Mouse (Mus musculus) kidney, embryonic 16.5 days (tissue): ENCODE data around the gene Chd2. TPM values are rescaled to one million over a fixed set of nuclear protein-coding genes. Genes with fewer than 3 reads are reported as not detected.

ENCODE experiments used
- ATAC-seq: fragments of 200-750 bp; cut with Nextera tagmentation; 2 replicates; pipeline ENCODE4 v1.8.0; 2017; ENCODE audit warnings: moderate TSS enrichment; ENCODE audit not compliant: low FRiP score, low TSS enrichment
- H3K27ac ChIP-seq: fragments of 300-500 bp; sonication (generic); 2 replicates; pipeline ENCODE4 v1.5.1; 2014; ENCODE audit warnings: low read length
- H3K27me3 ChIP-seq: fragments of 300-500 bp; sonication (generic); 2 replicates; pipeline ENCODE4 v1.6.1; 2014; ENCODE audit warnings: low read length, control low read depth, mixed read lengths; ENCODE audit not compliant: insufficient read depth
- H3K36me3 ChIP-seq: fragments of 300-500 bp; sonication (generic); 2 replicates; pipeline ENCODE4 v1.6.1; 2014; ENCODE audit warnings: low read length, control low read depth, mixed read lengths; ENCODE audit not compliant: insufficient read depth
- H3K4me1 ChIP-seq: fragments of 300-500 bp; sonication (generic); 2 replicates; pipeline ENCODE4 v1.6.1; 2014; ENCODE audit warnings: low read length, control low read depth, mixed read lengths; ENCODE audit not compliant: insufficient read depth
- H3K4me2 ChIP-seq: fragments of 300-500 bp; sonication (generic); replicated peaks from 2 replicates; pipeline ENCODE4 v1.6.1; 2014; ENCODE audit warnings: low read depth, low read length
- H3K4me3 ChIP-seq: fragments of 300-500 bp; sonication (generic); 2 replicates; pipeline ENCODE4 v1.5.1; 2014; ENCODE audit warnings: mild to moderate bottlenecking, low read length
- H3K9ac ChIP-seq: fragments of 300-500 bp; sonication (generic); replicated peaks from 2 replicates; pipeline ENCODE4 v1.6.1; 2014; ENCODE audit warnings: low read length
- H3K9me3 ChIP-seq: fragments of 300-500 bp; sonication (generic); 2 replicates; pipeline ENCODE4 v1.6.1; 2016; ENCODE audit warnings: low read length, control low read depth
- WGBS: fragments of 180-500 bp; shearing (Covaris S2); extraction: QIAGEN DNeasy Blood & Tissue Kit; methylation state at CpG from one replicate; pipeline ENCODE4 v1.1.7; 2014; 5-methylcytosine and 5-hydroxymethylcytosine counted together
- polyA plus RNA-seq: library from polyadenylated mRNA; unstranded; fragments of >200 nt; fragmentation: Nextera tagmentation; extraction: Ambion mirVana; gene quantifications from 2 replicates; pipeline ENCODE4 v1.2.1, GENCODE M21; 2015

Chd2 gene
- polyA plus RNA-seq, 1 experiment from 2014 or later: 45.3 TPM

DNA sequence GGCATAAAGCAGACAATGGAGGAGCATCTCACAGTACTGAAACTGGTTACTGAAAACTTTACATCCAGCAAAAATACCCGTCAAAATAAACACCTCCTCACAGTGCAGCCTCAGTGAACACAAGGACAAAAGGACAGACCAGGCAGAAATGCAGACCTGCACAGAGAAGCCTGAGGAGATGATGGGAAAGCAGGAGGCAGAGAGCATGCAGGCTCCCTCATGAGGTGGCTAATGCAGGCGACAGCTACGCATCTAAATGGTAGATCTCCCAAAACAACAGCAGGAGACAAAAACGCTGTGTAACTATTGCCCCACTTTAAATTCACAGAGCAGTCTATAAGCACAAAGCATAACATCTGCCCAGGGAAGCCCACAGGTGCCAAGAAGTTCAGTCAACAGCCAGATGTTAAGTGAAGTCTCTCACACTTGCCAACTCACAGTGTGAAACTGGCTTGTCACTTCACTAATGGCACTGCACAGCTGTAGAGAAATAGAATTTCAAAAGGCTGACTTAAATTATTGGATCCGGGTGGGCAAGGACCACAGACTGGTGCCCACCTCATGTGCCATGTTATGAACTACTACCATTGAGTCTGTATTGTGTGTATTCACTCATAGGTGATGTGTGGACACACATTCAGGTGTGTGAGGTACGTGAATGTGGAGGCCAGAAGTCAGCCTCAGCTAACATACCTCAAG, 107.8 kb downstream of the Chd2 start:
- H3K27me3 ChIP-seq: no peaks in the 10 kb centered on the region

DNA sequence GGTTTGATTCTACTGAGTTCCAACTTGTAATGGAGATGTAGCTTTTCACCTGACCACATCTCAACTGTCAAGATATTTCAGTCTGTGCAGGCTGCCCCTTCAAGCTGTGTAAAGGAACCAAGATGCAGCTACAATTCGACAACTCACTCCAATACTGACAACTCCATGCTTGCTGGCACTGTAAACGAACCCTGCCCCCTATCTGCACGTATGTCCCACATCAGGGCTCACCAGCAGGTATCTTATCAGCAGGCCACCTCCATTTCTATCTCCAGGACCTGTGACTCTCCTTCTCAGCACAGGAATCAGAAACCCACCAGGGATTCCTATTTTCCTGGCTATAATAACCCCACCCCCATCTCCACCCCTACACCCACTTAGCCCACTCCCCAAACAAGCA, 113.1 kb downstream of the Chd2 start:
- Histone ChIP-seq H3K4me1 (no peaks in the 10 kb centered on the region), H3K27ac (no peak overlapping the region), H3K4me2 (no peak overlapping the region), H3K4me3 (no peak overlapping the region), H3K9ac (no peak overlapping the region), H3K9me3 (no peaks in the 10 kb centered on the region), H3K36me3 (peaks cover 43% of the 10 kb centered on the region), H3K27me3 (no peaks in the 10 kb centered on the region)
- WGBS: 93% methylated on average over 3 of the region's 3 CpGs
- no peak for ATAC-seq

More for the DNA sequence above, 107.8 kb downstream of the Chd2 start:
- Histone ChIP-seq H3K4me1 (no peaks in the 10 kb centered on the region), H3K27ac (no peak overlapping the region), H3K9me3 (no peaks in the 10 kb centered on the region), H3K4me3 (no peak overlapping the region), H3K4me2 (no peak overlapping the region), H3K9ac (no peak overlapping the region), H3K36me3 (peaks cover 58% of the 10 kb centered on the region)
- WGBS: 65% methylated on average over 6 of the region's 6 CpGs
- no peak for ATAC-seq

DNA sequence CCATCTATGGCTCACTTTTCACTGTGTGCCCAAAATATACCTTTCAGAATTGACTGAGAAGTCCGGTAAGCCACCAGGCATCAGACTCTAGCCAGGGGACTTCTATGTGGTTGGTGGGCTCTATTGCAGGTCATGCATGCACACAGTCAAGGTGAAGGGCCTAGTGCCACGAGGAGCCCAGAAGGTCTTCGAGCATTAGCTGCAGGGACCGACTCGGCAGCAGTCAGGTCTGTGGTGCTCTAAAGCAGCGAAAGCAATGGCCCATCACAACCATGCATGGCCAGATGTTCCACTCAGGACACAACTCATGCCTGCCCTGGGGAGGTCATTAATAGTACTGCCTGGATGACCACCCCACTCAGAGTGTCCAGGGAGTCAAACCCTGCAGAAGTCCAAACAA, 113.8 kb downstream of the Chd2 start:
- H3K27ac ChIP-seq: no peak overlapping the region
- no peak overlapping the region for H3K4me3 ChIP-seq
- H3K27me3 ChIP-seq: no peaks in the 10 kb centered on the region
- H3K9ac ChIP-seq: no peak overlapping the region
- no peak overlapping the region for H3K4me2 ChIP-seq
- 93% methylated on average over 6 of the region's 6 CpGs for WGBS
- ATAC-seq: no peak
- peaks cover 38% of the 10 kb centered on the region for H3K36me3 ChIP-seq
- H3K4me1 ChIP-seq: no peaks in the 10 kb centered on the region
- no peaks in the 10 kb centered on the region for H3K9me3 ChIP-seq

DNA sequence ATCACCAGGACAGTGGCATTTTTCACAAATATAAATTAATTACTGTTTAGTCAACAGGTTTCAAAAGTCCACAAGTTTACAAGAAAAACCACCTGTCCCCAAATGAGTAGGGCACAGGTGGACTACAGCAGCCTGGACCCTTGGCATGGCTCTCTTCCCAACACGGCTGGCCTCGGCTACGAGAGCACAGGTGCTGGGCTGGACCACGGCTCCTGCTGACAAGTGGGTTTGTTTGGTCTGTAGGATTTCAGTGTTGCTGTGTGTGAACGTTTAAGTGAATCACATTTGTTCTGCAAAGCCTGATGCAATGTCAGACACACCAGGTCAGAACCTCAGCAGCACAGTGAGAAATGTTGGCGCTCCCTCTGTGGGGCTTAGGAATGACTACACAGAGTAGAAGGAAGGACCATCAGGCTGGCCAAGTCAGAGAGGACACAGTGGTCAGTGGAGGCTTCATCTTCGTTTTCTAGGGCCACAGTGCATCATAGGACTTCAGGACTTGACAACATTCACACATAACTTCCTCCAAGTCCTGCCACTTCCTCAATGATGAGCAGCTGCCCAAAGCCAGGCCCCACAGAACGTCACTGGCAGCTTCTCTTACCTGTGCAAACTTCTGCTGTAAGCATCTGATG, 114.8 kb downstream of the Chd2 start:
- Histone ChIP-seq H3K27me3 (no peaks in the 10 kb centered on the region), H3K4me3 (no peak overlapping the region), H3K9me3 (no peaks in the 10 kb centered on the region), H3K27ac (no peak overlapping the region), H3K9ac (no peak overlapping the region), H3K36me3 (peaks cover 35% of the 10 kb centered on the region), H3K4me2 (no peak overlapping the region), H3K4me1 (peaks cover 3% of the 10 kb centered on the region)
- no peak for ATAC-seq
- WGBS: 83% methylated on average over 8 of the region's 8 CpGs

DNA sequence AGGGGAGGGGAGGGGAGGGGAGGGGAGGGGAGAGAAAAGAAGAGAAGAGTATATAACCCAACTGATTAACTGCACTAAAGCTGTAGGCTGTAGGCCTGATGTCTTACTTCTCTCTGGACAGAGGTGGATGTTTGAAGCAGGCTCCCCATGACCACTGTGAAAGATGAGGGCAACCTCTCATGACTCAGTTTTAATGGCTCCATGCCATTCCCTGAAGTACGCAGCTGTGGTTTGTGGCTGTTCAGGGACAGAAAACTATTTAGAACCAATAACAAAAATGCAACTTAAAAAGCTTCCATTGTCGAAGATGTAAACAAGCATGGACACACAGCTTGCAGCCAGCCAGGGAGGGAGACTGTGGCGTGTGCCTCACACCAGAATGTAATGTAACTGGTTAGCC, 115.4 kb downstream of the Chd2 start:
- 84% methylated on average over 3 of the region's 3 CpGs for WGBS
- Histone ChIP-seq H3K4me2 (no peak overlapping the region), H3K27me3 (no peaks in the 10 kb centered on the region), H3K27ac (no peak overlapping the region), H3K4me3 (no peak overlapping the region), H3K9me3 (no peaks in the 10 kb centered on the region), H3K36me3 (peaks cover 35% of the 10 kb centered on the region), H3K4me1 (peaks cover 10% of the 10 kb centered on the region), H3K9ac (no peak overlapping the region)
- ATAC-seq: no peak

DNA sequence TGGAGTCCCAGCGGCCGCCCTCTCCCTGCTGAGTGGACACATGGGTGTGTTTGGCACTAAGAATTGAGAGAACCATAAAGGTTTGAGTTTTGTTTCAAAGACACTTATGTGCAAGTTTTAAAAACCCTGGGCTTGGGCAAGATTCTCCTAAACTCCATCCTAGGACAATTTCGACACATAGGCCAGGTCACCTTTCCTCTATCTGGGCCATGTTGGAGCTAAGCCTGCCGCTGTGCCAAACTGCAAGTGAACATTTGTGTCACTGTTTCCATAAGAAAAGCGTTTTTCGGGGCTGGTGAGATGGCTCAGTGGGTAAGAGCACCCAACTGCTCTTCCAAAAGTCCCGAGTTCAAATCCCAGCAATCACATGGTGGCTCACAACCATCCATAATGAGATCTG, 116.2 kb downstream of the Chd2 start:
- 96% methylated on average over 7 of the region's 7 CpGs for WGBS

DNA sequence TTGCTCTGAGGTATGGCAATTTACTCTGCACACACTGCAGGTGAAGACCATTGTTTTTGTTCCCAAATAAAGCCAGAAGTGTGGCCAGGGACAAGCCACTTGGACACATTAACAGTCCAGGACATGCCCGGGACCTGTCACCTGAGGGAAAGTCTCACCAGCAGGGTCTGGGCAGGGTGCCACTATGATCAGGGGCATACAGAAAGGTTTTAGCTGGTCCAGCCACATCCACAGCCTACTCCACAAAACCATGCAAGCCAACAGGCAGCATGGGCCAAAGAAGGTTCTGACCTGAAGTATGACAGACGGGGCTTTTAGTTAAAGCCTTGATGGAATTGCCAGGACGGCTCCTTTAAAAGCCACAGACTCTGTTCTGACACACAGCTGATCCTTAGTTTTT, 116.9 kb downstream of the Chd2 start:
- Histone ChIP-seq H3K36me3 (peaks cover 29% of the 10 kb centered on the region), H3K4me1 (peaks cover 14% of the 10 kb centered on the region), H3K27ac (no peak overlapping the region), H3K9ac (no peak overlapping the region), H3K9me3 (no peaks in the 10 kb centered on the region), H3K4me2 (no peak overlapping the region), H3K27me3 (no peaks in the 10 kb centered on the region), H3K4me3 (no peak overlapping the region)
- no peak for ATAC-seq
- 54% methylated on average over 3 of the region's 3 CpGs for WGBS

More for the DNA sequence above, 116.2 kb downstream of the Chd2 start:
- ATAC-seq: no peak
- no peaks in the 10 kb centered on the region for H3K27me3 ChIP-seq
- no peaks in the 10 kb centered on the region for H3K9me3 ChIP-seq
- H3K27ac ChIP-seq: no peak overlapping the region
- H3K4me2 ChIP-seq: no peak overlapping the region
- H3K36me3 ChIP-seq: peaks cover 34% of the 10 kb centered on the region
- H3K4me3 ChIP-seq: no peak overlapping the region
- H3K9ac ChIP-seq: no peak overlapping the region
- peaks cover 13% of the 10 kb centered on the region for H3K4me1 ChIP-seq

DNA sequence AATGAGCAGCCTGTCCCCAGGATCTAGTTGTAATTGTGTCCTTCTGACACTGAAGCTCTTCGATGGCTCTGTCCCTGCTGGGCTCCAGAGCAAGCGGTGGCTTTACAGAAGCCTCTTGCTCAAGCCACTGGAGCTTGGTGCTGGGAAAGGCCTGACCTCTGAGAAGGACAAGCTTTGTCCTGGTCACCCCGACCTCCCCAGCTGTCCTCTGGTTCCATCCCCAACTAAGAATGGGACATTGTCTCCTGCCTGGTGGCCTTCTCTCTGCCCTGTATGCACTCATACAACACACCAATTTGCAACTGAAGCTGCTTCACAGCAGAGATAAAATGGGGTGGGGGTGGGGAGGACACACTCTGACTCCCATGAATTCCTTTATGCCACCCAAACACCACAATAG, 117.4 kb downstream of the Chd2 start:
- peak; percentile 7; the same call in 1 of the 2 replicates for ATAC-seq
- Histone ChIP-seq H3K27me3 (no peaks in the 10 kb centered on the region), H3K9ac (0 out of 2 replicates have a peak overlapping the region, but pooled peaks have one; percentile 4), H3K36me3 (peaks cover 25% of the 10 kb centered on the region), H3K27ac (0 out of 2 replicates have a peak overlapping the region, but pooled peaks have one; percentile 10), H3K9me3 (no peaks in the 10 kb centered on the region), H3K4me2 (no peak overlapping the region), H3K4me3 (no peak overlapping the region), H3K4me1 (peaks cover 19% of the 10 kb centered on the region)
- 65% methylated on average over 3 of the region's 3 CpGs for WGBS

DNA sequence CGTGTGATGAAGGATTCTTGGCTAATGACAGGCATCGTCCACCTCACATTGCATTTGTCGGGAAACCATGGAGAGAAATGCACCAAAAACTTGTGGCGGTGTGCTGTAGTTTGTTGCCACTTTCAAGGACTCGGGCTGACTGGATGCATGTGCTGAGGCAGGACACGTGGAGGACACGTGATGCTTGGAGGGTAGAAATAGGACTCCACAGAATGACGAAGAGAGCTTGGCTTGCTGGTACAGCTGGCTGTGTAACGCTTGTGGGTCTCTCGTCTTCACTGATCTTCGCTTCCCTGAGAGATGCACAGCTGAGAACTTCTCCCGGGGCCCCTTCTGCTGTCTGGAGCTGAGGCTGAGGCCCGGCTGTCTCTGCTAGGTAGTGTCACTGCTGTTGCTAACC, 118.4 kb downstream of the Chd2 start:
- WGBS: 75% methylated on average over 13 of the region's 13 CpGs
- Histone ChIP-seq H3K9ac (no peak overlapping the region), H3K36me3 (peaks cover 19% of the 10 kb centered on the region), H3K27ac (no peak overlapping the region), H3K9me3 (no peaks in the 10 kb centered on the region), H3K4me3 (no peak overlapping the region), H3K4me2 (no peak overlapping the region), H3K4me1 (peaks cover 21% of the 10 kb centered on the region), H3K27me3 (no peaks in the 10 kb centered on the region)
- no peak for ATAC-seq
